Mouse (Mus musculus): ENCODE data around the gene Ip6k1.

The Ip6k1 gene

DNA sequence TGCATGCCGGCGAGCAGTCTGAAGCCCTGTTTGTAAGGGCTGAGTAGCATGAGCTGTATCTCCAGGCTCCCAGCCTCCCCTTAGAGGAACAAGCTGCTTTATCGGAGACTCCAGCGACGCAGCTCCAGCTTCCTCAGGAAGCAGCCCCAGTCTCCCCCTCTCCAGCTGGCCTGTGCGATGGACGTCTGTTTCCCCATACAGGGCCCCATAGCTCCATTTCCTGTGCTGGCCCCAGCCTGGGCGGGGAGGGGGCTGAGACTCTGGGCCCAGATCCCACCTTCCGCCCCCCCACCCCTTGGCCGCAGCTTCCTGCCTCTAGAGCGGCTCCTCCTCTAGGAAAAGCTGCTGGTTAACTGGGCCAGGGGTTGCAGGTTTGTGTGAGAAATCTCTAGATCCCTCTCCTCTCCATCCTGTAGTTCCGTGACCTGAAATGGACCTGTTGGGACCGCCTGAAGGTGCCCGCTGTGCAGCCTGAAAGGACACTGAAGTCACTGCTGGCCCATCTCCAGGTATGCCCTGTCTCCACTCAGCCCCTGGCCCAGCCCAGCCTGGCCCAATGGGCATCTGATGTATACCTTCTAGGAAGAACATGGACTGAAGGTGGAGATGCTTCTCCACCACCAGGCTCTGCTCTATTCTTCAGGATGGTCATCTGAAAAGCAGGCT, 19.5 kb upstream of the Ip6k1 start, which contains the start of gene Gm20661:
TSS of gene Gm20661 (plus strand) at position 378 of the 666 bp plus-strand sequence.
- peak; percentile 47 for DNase-seq (ENCODE audit: low read depth, low spot score)

DNA sequence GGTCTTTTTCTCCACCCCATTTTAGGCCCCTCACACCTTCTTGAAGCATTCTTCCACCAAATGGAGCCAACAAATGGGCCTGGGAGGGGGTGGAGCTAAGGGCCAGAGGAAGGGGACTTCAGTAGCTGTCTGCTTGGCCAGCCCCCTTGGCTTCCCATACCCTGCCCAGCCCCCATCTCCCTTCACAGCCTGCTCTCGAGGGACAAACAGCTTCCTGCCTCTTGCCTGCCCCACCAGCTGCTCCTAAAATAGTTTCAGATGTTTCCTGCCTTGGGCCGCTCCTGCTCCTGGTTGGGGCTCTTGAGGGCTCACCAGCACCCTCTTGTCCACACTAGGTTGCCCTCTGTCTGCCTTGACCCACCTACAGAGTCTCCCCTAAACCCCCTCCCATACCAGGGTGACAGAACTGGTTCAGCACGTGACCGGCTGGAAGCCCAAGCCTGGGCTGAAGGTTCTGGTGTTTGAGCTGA, 18.8 kb upstream of the Ip6k1 start:
- peak; percentile 14 for DNase-seq (ENCODE audit: low read depth, low spot score)

DNA sequence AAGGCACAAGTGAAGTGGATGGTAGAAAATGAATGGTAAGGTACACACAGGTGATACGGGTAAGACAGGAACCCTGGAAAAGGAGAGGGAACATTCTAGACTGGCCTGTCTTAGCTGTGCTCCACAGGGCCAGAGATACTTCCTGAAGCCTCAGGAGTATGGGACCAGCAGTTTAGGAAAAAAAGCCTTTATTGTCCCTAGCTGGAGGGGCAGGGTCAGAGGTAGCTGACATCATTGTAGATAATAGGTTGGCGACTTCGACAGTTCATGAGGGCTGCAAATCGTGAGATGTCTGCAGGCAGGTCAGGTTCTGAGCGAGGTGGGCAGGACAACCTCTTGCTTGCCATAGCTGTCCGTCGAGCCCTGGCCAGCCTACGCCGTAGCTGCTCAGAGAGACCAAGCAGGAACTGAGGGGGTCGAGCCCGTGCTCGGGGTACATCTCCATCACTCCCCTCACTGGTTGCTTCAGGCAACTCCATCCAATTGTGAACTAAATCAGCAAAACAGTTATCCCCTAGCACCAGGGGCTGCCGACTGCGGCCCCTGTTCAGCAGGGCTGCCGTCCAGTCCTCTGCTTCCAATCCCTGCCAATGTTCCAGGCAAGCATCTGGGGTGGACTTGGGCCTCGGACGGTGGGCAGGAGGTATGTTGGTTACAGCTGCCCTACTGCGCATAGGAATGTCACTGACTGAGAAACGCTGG, 18.1 kb upstream of the Ip6k1 start:
- DNase-seq (ENCODE audit: low read depth, low spot score), result no peak

DNA sequence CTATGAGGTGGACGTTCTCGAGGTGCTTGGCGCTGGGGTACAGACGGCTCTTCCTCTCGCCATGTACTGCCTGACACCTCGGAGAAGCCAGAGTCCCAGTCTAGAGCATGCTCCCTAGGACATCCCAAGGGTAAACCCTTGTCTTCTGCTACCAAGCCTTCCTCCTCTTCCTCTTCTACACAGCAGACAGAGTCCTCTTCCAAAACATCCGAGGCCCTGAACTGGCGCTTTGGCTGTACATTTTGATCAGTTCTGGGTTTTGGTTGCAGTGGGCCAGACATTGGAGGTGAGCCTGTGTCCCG, 17.6 kb upstream of the Ip6k1 start:
- DNase-seq (ENCODE audit: low read depth, low spot score), result no peak

DNA sequence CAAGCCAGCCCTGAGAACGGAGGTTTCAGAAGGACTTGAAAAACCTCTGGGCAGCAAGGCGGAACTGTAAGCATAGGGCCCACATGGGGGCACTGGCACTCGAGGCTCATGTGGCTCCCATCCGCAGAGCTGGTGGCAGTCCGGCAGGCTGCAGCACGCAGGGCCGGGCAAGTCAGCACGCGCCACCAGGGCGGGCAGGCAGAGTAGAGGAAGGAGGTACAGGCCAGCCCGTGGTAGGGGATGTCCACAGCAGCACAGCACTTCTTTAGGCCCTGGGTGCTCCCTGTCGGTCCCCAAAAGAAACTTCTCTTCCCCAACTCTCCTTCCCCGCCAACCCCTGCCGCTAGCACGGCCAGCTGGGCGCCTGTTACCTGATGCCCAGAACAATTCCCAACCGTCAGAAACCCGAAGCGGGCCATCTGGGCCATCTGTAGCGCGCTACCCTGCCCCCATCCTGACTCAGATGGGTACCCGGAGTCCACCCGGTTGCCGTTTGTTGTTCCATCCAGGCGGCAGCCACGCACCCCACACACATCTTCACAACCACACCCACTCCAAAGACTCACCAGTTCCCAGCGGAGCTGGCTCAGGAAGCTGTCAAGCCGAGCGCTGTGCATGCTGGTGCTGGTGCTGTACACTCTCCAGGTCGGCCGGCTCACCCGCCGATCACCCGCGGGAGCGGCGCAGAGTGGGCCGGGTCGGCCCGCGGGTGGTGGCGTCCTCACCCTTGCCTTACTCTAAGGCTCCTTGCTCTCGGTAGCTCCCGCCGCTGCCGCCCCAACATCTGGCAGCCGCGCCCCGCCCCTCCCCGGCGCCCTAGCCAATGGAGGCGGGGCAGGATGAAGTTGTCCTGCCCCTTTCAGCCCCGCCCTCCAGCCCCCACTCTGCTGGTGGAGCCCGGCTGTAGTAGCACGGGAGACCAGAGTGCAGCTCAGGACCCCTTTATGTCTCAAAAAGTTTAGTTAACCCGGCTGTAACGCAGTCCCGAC, 16.9 kb upstream of the Ip6k1 start, which contains the start of gene Inka1:
TSS of gene Inka1 (minus strand) at position 749 of the 989 bp plus-strand sequence.
- DNase-seq (ENCODE audit: low read depth, low spot score), result peak; percentile 93

DNA sequence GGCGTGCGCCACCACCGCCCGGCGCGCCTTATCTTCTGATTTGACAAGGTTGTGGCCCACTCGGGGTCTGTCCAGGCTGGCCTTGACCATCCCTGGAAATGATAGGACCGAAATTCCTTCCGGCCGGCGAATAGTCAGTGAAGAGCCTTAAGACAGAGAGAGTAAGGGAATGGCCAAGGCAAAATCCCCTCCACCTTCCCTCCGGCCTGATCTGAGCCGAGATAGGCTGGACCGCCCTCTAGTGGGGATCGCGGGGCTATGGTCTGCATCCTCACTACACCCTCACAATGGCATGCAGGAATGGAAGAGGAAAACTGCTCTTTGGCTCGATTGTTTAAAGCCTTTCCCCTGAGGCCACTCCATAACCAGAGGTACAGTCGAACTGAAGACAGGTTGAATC, 15.9 kb upstream of the Ip6k1 start:
- peak; percentile 83 for DNase-seq (ENCODE audit: low read depth, low spot score)

DNA sequence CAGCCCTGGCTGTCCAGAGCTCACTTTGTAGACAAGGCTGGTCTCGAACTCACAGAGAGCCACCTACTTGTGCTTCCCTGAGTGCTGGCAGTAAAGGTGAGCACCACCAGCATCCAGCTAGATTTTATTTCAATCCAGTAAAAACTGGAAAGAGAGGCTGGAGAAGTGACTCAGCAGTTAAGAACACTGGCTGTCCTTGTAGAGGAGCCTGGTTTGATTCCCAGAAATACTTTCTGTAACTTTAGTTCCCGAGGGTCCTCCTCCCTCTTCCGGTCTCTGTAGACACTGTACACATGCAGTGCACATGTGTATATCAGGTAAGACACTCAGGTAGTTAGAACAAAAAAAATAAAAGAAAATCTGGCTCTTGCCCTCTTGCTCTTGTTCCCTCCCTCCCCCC, 14.4 kb upstream of the Ip6k1 start:
- no peak for DNase-seq (ENCODE audit: low read depth, low spot score)

DNA sequence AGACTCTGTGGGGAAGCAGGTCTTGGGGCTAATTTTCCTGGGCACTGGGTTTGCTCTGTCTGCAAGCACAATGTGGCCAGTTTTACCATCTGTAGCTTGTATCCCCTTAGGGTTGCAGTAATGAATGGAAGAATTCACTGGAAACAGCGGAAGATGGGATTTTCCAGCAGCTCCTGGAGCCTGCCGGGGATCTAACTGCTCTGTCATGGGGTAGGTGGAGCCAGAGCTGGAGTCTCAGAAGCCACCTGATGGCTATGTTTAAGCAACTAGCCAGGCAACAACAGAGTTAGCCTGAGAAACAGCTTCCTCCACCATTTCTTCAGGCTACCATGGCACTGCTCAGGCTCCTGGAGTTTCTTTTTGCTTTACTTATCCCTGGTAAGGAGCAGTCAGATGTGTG, 10.1 kb upstream of the Ip6k1 start, which contains the start of gene Cdhr4:
TSS of gene Cdhr4 (plus strand) at position 301 of the 400 bp plus-strand sequence.
- no peak for DNase-seq (ENCODE audit: low read depth, low spot score)

DNA sequence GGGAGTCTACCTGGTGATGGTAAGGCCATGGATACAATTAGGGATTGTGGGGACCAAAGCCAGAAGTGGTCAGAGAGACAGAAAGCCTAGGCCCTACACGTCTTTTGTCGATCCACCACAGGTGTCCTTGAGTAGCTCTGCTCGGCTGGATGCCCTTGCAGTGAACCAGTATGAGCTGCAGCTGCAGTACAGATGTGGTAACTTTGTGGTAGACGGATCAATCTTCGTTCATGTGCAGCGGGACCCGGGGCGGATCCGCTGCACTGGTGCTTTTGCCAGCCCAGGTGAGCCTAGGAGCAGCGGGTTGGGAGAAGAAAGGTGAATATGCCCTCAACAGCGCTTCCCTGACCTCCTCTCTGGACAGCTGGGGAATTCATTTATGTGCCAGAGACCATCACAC, 9.3 kb upstream of the Ip6k1 start:
- DNase-seq (ENCODE audit: low read depth, low spot score), result no peak

DNA sequence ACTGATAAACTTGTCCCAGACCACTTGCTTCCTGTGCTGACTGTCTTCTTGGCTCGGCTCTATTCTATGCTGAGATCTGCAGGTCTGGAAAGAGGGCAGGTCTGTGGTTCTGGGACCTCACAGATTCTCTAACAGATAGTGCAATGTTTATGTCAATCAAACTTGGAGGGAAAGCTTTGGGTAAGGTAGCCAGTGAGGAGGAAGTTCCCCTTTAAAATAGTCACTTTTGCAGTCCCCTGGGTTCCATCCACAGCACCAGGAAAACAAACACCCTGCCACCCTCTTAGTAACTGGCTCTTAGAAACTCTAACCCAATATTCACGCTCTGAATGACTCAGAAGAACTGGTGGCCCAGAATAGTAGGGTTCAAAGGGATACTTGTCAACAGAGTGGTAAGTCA, 7.8 kb upstream of the Ip6k1 start:
- no peak for DNase-seq (ENCODE audit: low read depth, low spot score)

DNA sequence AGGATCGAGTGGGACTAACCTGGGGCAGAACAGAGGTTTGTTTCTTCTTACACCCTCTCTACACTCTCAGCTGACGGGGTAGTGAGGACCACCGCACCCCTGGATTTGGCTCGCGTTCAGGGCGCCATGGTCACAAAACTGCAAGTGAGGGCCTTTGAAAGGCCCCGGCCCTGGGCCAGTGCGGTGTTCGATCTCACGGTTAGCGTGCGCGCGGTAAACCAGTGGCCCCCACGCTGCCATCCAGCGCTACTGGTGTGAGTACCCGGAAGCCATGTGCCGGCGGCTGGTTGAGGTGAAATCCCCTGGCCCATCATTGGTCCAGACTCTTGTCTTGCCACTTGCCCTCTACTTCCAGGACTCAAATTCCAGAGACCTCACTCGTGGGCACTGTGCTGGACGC, 6.8 kb upstream of the Ip6k1 start:
- DNase-seq (ENCODE audit: low read depth, low spot score), result no peak

DNA sequence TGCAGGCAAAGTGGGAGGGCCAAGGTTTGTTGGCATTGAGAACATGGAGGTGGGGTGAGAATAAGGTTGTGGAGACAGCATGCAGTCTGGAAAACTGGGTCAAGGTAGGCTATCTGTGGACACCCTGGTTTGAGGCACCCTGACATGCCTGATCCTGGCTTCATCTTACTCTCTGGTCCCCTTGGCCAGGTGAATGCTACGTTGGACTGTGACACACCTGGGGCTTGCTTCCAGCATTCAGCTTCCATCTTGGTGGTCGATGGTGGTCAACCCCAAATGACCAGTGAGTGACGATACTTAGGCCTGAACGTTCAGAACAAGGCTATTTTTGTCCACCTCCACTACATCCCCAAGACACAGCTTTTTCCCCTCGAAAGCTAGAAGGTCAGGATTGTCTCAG, 6.3 kb upstream of the Ip6k1 start, which contains the start of gene Gm20662:
TSS of gene Gm20662 (plus strand) at position 301 of the 400 bp plus-strand sequence.
- DNase-seq (ENCODE audit: low read depth, low spot score), result no peak

DNA sequence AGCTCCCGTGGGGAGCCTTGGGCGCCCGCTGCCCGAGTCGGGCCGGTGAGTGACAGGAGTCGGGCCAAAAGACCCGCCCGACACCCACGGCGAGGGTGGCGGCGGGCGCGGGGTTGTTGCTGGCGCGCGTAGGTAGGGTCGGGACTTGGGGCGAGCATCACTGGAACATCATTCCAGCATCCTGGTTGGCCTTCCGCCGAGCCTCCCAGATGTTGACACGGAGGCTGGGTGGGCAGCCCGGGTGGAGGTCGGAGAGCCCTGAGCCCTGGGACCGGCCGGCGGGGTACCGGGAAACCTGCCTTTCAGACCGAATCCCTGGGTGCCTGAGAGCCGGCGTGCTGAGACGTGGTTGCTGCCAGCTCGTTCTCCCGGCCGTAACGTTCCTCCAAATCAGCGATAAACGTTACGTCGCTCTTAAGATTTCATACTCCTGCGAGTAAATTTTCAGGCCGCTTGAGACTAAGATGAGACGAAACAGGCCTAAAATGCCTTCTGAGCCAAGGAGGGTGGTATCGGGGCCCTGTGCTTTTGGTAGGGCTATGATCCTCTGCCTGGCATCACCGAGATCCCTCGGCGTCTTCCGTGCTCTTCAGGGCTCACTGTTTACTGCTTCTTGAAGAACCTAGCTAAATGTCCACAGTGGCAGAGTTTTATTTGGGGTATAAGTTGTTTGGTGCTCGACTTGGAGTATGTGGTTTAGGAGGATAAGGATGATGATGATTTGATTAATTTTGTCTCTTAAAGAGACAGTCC, 653 bp downstream of the Ip6k1 start:
- peak; percentile 53 for DNase-seq (ENCODE audit: low read depth, low spot score)

DNA sequence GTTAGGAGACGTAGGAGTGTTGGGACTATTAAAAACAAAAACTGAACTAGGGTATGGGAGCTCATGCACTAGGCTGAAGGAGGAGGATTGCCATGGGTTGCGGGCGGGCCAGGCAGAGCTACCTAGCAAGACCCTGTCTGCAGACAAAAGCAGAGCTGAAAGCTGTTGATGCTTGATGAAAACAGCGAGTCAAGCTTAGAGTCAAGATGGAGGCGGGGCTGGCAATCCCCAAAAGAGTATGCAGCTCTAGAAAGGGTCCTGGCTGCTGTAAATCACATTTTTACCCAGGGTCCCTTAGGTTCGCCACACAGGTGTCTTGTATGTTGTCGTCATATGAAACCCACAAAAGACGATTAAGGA, 1.2 kb downstream of the Ip6k1 start:
- peak; percentile 61 for DNase-seq (ENCODE audit: low read depth, low spot score)

DNA sequence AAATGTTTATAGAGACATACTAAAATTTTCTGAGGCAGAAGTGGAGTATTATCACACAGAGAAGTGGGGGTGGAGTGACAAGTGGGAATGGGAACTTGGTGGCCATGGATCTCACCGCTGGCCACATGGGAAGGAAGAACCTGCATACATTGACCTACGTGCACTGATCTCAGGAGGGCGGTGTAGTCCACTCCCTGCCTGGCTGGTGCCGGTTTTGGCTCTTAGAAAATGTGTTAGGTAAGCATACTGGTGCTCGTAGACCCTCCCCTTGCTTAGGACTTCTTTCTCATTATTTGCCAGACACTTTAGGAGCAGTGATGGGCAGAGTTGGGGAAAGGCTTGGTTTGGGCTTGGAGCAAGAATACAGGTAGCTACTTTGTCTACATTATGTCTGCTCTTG, 5.7 kb downstream of the Ip6k1 start:
- DNase-seq (ENCODE audit: low read depth, low spot score), result no peak

DNA sequence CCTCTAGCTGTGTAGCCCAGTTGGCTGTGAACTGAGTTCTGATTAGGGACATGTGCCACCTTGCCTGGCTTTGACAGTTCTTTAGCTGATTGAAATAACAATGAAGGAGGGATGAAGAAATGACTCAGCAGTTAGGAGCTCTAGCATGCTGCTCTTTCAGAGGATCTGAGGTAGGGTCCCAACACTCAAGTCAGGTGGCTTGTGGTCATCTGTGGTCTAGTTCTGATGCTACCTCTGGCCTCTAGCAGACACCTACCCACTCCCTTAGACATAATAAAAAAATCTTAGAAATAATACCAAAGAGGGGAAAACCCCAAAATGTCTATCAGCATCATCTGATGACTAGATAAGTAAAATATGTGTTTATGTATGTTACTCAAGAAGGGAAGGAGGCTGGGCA, 8.1 kb downstream of the Ip6k1 start:
- DNase-seq (ENCODE audit: low read depth, low spot score), result peak; percentile 36

DNA sequence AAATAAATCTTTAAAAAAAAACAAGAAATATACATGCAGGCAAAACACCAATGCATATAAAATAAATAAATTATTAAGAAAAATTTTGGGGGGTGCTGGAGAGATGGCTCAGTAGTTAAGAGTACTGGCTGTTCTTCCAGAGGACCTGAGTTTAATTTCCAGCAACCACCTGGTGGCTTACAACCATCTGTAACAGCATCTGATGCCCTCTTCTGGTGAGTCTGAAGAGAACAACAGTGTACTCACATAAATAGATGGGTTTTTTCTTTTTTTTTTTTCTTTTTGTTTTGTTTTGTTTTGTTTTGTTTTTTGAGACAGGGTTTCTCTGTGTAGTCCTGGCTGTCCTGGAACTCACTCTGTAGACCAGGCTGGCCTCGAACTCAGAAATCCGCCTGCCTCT, 11.3 kb downstream of the Ip6k1 start:
- DNase-seq (ENCODE audit: low read depth, low spot score), result peak; percentile 28

DNA sequence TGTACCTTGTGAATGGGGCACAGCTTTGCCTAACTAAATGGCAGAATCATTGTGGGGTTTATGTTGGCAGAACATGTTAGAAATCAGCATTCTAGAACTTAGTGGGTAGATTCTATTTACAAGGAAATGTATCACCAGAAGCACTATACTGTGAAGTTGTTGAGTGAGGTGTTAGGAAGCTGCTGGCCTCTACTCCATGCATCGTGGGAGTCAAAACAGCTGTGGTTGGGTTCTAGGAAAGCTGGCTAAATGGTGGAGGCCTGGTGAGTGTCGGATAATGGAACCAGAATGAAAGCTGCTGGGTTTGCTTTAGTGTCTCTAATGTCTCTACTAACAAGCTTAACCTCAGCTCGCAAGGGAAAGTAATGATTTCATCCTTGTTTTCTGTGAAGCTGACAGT, 14.8 kb downstream of the Ip6k1 start:
- DNase-seq (ENCODE audit: low read depth, low spot score), result no peak

DNA sequence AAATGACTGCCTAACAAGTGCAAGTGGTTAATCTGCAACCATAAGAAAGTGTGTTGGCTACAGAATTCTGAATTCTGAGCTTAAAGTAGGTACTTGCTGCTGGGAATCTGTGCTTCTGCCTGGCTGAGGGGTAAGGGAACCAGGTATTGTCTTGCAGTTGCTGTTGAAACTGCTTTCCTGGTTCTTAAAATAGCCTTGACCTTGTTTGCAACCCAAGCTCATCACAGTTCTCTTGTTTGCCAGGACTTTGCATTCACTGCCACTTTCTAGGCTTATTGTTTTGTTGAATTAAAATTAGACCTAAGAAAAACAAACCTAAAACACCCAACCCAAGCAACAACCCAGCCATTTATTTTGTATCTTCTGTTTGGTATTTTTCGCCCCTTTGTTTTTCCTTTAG, 18.4 kb downstream of the Ip6k1 start:
- DNase-seq (ENCODE audit: low read depth, low spot score), result no peak

DNA sequence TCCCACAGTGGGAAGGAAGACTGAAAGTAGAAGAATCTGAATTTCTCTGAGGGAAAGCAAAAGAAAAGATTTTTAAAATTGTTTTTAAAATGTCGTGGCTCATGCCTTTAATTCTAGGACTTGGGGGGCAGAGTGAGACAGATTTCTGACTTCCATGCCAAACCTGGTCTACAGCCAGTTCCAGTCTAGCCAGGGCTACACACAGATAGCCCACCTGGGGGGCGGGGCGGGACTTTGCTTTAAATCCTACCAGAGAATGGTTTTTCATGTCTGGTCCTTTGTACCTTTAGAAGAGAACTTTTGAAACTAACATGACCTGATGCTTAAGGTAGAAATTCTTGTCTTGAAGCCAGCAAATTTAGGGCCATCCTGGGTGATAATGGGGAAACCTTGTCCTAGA, 20.9 kb downstream of the Ip6k1 start:
- no peak for DNase-seq (ENCODE audit: low read depth, low spot score)

DNA sequence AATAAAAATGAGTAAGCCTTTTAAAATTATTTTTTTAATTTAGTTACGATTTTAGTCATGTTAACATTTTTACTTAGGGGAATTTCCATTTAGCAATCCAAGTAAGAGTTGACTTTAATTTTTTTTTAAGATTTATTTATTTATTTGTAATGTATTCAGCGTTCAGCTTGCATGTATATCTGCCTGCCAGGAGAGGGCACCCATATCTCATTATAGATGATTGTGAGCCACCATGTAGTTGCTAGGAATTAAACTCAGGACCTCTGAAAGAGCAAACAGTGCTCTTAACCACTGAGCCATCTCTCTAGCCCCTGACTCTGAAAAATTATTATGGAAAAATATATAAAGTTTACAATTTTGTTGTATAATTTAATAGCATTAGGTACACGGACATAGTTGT, 24.3 kb downstream of the Ip6k1 start:
- peak; percentile 63 for DNase-seq (ENCODE audit: low read depth, low spot score)
